Mouse (Mus musculus) neural tube, embryonic 12.5 days (tissue): ENCODE data around the gene Emc9. TPM values are rescaled to one million over a fixed set of nuclear protein-coding genes. Genes with fewer than 3 reads are reported as not detected.

Experiments
- ATAC-seq: fragments of 200-750 bp; cut with Nextera tagmentation; 2 replicates; pipeline ENCODE4 v1.8.0; 2017; ENCODE audit warnings: low read depth, mild to moderate bottlenecking, moderate TSS enrichment, moderate library complexity; ENCODE audit not compliant: low FRiP score
- H3K27ac ChIP-seq: fragments of 300-500 bp; sonication (generic); 2 replicates; pipeline ENCODE4 v1.5.1; 2016
- H3K27me3 ChIP-seq: fragments of 300-500 bp; sonication (generic); replicated peaks from 2 replicates; pipeline ENCODE4 v1.6.1; 2016; ENCODE audit warnings: mild to moderate bottlenecking
- H3K36me3 ChIP-seq: fragments of 300-500 bp; sonication (generic); 2 replicates; pipeline ENCODE4 v1.6.1; 2016; ENCODE audit warnings: mild to moderate bottlenecking
- H3K4me1 ChIP-seq: fragments of 300-500 bp; sonication (generic); 2 replicates; pipeline ENCODE4 v1.6.1; 2016
- H3K4me2 ChIP-seq: fragments of 300-500 bp; sonication (generic); replicated peaks from 2 replicates; pipeline ENCODE4 v1.6.1; 2016; ENCODE audit warnings: mild to moderate bottlenecking
- H3K4me3 ChIP-seq: fragments of 300-500 bp; sonication (generic); 2 replicates; pipeline ENCODE4 v1.5.1; 2016
- H3K9ac ChIP-seq: fragments of 300-500 bp; sonication (generic); 2 replicates; pipeline ENCODE4 v1.6.1; 2016; ENCODE audit warnings: mild to moderate bottlenecking
- H3K9me3 ChIP-seq: fragments of 300-500 bp; sonication (generic); 2 replicates; pipeline ENCODE4 v1.6.1; 2016; ENCODE audit warnings: mild to moderate bottlenecking
- WGBS: fragments of 180-500 bp; shearing (Covaris S2); methylation state at CpG from one replicate; pipeline ENCODE4 v1.1.7; 2016; 5-methylcytosine and 5-hydroxymethylcytosine counted together
- polyA plus RNA-seq: library from polyadenylated mRNA; unstranded; fragments of >200 nt; fragmentation: Nextera tagmentation; extraction: Ambion mirVana; gene quantifications from 2 replicates; pipeline ENCODE4 v1.2.1, GENCODE M21; 2016

The Emc9 gene
- polyA plus RNA-seq, 1 experiment from 2014 or later = 12.7 TPM

GRCm38 (mm10) chr14:55604823-55605222 lies 19.7 kb upstream of the Emc9 start:
- H3K36me3 ChIP-seq = peaks cover 82% of the 10 kb centered on the region
- H3K4me2 ChIP-seq = no peak overlapping the region
- no peak for ATAC-seq

GRCm38 (mm10) chr14:55603633-55604576 lies 18.8 kb upstream of the Emc9 start:
- H3K27ac ChIP-seq = no peak overlapping the region
- H3K4me3 ChIP-seq = no peak overlapping the region
- H3K9me3 ChIP-seq = no peaks in the 10 kb centered on the region
- H3K4me1 ChIP-seq = no peaks in the 10 kb centered on the region
- 0 out of 2 replicates have a peak overlapping the region, but pooled peaks have one; percentile 9 for H3K9ac ChIP-seq
- H3K4me2 ChIP-seq = peak overlapping the region; percentile 40
- peaks cover 83% of the 10 kb centered on the region for H3K36me3 ChIP-seq
- WGBS = 22% methylated on average over 19 of the region's 19 CpGs
- ATAC-seq = peak; percentile 88
- no peaks in the 10 kb centered on the region for H3K27me3 ChIP-seq

More at GRCm38 (mm10) chr14:55604823-55605222, 19.7 kb upstream of the Emc9 start:
- H3K4me1 ChIP-seq = no peaks in the 10 kb centered on the region
- no peaks in the 10 kb centered on the region for H3K27me3 ChIP-seq
- H3K4me3 ChIP-seq = no peak overlapping the region
- no peak overlapping the region for H3K9ac ChIP-seq
- WGBS = 91% methylated on average over 11 of the region's 11 CpGs
- H3K27ac ChIP-seq = no peak overlapping the region
- no peaks in the 10 kb centered on the region for H3K9me3 ChIP-seq

GRCm38 (mm10) chr14:55603271-55603632 lies 18.1 kb upstream of the Emc9 start, which contains the start of gene Irf9:
Gene Irf9, plus strand, starts transcription at chr14:55603571.
- 88% methylated on average over 7 of the region's 7 CpGs for WGBS
- Histone ChIP-seq H3K4me2 (peak within 1 kb of the TSS; percentile 40), H3K4me3 (no peak within 1 kb of the TSS)

GRCm38 (mm10) chr14:55598521-55599390 lies 13.7 kb upstream of the Emc9 start:
- peaks cover 87% of the 10 kb centered on the region for H3K36me3 ChIP-seq

More at GRCm38 (mm10) chr14:55603271-55603632, 18.1 kb upstream of the Emc9 start, which contains the start of gene Irf9:
- H3K27ac ChIP-seq = no peak within 1 kb of the TSS
- ATAC-seq = no peak
- no peaks in the 10 kb centered on the region for H3K4me1 ChIP-seq
- 0 out of 2 replicates have a peak within 1 kb of the TSS, but pooled peaks have one; percentile 9 for H3K9ac ChIP-seq
- H3K9me3 ChIP-seq = no peaks in the 10 kb centered on the region
- H3K36me3 ChIP-seq = peaks cover 83% of the 10 kb centered on the region
- H3K27me3 ChIP-seq = no peaks in the 10 kb centered on the region

GRCm38 (mm10) chr14:55596036-55596690 lies 11.1 kb upstream of the Emc9 start:
- Histone ChIP-seq H3K27ac (no peak overlapping the region), H3K9me3 (no peaks in the 10 kb centered on the region), H3K27me3 (no peaks in the 10 kb centered on the region), H3K36me3 (peaks cover 63% of the 10 kb centered on the region), H3K4me1 (peaks cover 20% of the 10 kb centered on the region), H3K4me3 (no peak overlapping the region), H3K9ac (no peak overlapping the region), H3K4me2 (no peak overlapping the region)
- 78% methylated on average over 13 of the region's 13 CpGs for WGBS
- ATAC-seq = no peak

More at GRCm38 (mm10) chr14:55598521-55599390, 13.7 kb upstream of the Emc9 start:
- Histone ChIP-seq H3K4me3 (no peak overlapping the region), H3K27ac (no peak overlapping the region), H3K9ac (peak overlapping the region; percentile 23; the same call in 1 of the 2 replicates), H3K4me2 (no peak overlapping the region), H3K27me3 (no peaks in the 10 kb centered on the region), H3K9me3 (no peaks in the 10 kb centered on the region), H3K4me1 (no peaks in the 10 kb centered on the region)
- no peak for ATAC-seq
- WGBS = 94% methylated on average over 21 of the region's 21 CpGs

- WGBS = 5% methylated on average over 16 of the region's 16 CpGs
- peaks cover 29% of the 10 kb centered on the region for H3K4me1 ChIP-seq
- H3K27me3 ChIP-seq = no peaks in the 10 kb centered on the region
- H3K9ac ChIP-seq = peak overlapping the region; percentile 86
- no peak for ATAC-seq
- peaks cover 46% of the 10 kb centered on the region for H3K36me3 ChIP-seq
- no peaks in the 10 kb centered on the region for H3K9me3 ChIP-seq
- peak overlapping the region; percentile 98 for H3K4me2 ChIP-seq
- H3K27ac ChIP-seq = 0 out of 2 replicates have a peak overlapping the region, but pooled peaks have one; percentile 64
- peak overlapping the region; percentile 87 for H3K4me3 ChIP-seq
Measured at GRCm38 (mm10) chr14:55592226-55592625, 7.1 kb upstream of the Emc9 start.

- H3K4me1 ChIP-seq = peaks cover 29% of the 10 kb centered on the region
- peak within 1 kb of the TSS; percentile 67 for H3K27ac ChIP-seq
- peak within 1 kb of the TSS; percentile 87 for H3K4me3 ChIP-seq
- peak within 1 kb of the TSS; percentile 98 for H3K4me2 ChIP-seq
- ATAC-seq = peak; percentile 91
- H3K9ac ChIP-seq = peak within 1 kb of the TSS; percentile 86
- H3K36me3 ChIP-seq = peaks cover 41% of the 10 kb centered on the region
- WGBS = under 1% methylated on average over 33 of the region's 33 CpGs
- no peaks in the 10 kb centered on the region for H3K27me3 ChIP-seq
- H3K9me3 ChIP-seq = no peaks in the 10 kb centered on the region
Measured at GRCm38 (mm10) chr14:55591331-55591891, 6.3 kb upstream of the Emc9 start, which contains the start of gene Rnf31. Gene Rnf31, plus strand, starts transcription at chr14:55591708.

GRCm38 (mm10) chr14:55590748-55591330 lies 5.7 kb upstream of the Emc9 start, which contains the start of gene Psme2:
Gene Psme2, minus strand, starts transcription at chr14:55591113.
- 1% methylated on average over 22 of the region's 22 CpGs for WGBS
- Histone ChIP-seq H3K9ac (peak within 1 kb of the TSS; percentile 86), H3K4me3 (peak within 1 kb of the TSS; percentile 87), H3K4me1 (peaks cover 29% of the 10 kb centered on the region), H3K27ac (peak within 1 kb of the TSS; percentile 67), H3K27me3 (no peaks in the 10 kb centered on the region), H3K4me2 (peak within 1 kb of the TSS; percentile 98), H3K9me3 (no peaks in the 10 kb centered on the region), H3K36me3 (peaks cover 35% of the 10 kb centered on the region)
- peak; percentile 96 for ATAC-seq

- no peaks in the 10 kb centered on the region for H3K9me3 ChIP-seq
- H3K27ac ChIP-seq = no peak overlapping the region
Measured at GRCm38 (mm10) chr14:55589771-55590448, 4.8 kb upstream of the Emc9 start.

GRCm38 (mm10) chr14:55589271-55589670 lies 4.2 kb upstream of the Emc9 start:
- ATAC-seq = no peak
- Histone ChIP-seq H3K27ac (no peak overlapping the region), H3K4me2 (no peak overlapping the region), H3K4me3 (no peak overlapping the region), H3K9ac (no peak overlapping the region), H3K36me3 (peaks cover 19% of the 10 kb centered on the region), H3K4me1 (peaks cover 33% of the 10 kb centered on the region), H3K27me3 (no peaks in the 10 kb centered on the region), H3K9me3 (no peaks in the 10 kb centered on the region)
- 94% methylated on average over 5 of the region's 5 CpGs for WGBS

More at GRCm38 (mm10) chr14:55589771-55590448, 4.8 kb upstream of the Emc9 start:
- no peaks in the 10 kb centered on the region for H3K27me3 ChIP-seq
- 87% methylated on average over 11 of the region's 11 CpGs for WGBS
- peaks cover 26% of the 10 kb centered on the region for H3K36me3 ChIP-seq
- H3K4me1 ChIP-seq = peaks cover 32% of the 10 kb centered on the region
- peak overlapping the region; percentile 87 for H3K4me3 ChIP-seq
- H3K9ac ChIP-seq = peak overlapping the region; percentile 86
- no peak for ATAC-seq
- H3K4me2 ChIP-seq = peak overlapping the region; percentile 98
